ENCODE assay signal across 8 mouse cellular contexts in the genomic region with DNA sequence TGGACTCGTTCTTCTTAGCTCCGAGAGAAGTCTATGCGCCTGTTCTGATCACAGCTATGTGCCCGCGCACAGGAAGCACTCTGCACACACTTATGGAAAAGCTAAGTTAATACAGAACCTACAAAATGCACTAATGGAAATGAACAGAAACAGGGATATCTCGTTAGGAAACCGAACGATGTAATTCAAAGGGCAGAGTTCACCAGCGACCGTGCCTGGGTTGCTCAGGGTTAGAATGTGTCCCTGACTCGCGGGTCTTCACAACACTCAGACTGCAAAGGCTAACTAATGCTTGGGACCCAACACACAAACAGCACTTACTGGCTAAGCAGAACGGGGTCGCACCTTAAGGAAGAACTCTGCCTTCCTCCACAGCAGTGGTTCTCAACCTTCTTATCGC. TPM values are rescaled to one million over a fixed set of nuclear protein-coding genes. Genes with fewer than 3 reads are reported as not detected.
DNase-seq lines count a peak whose midpoint lies in the region; ATAC-seq and TF ChIP-seq lines count a peak whose summit lies in the region.

No protein-coding gene starts in this region.

- peaks cover 22% of the 10 kb centered on the region for H3K4me1 ChIP-seq in embryonic facial prominence, embryonic 10.5 days
- H3K4me1 ChIP-seq in hindbrain, embryonic 15.5 days (replicated peaks), result peaks cover 16% of the 10 kb centered on the region
- peaks cover 2% of the 10 kb centered on the region for H3K4me1 ChIP-seq in liver, embryonic 11.5 days (replicated peaks; ENCODE audit: control insufficient read depth, insufficient read depth, low read length)
- H3K4me1 ChIP-seq in small intestine, adult 2 months (ENCODE audit: control insufficient read depth, insufficient read depth, insufficient read length, low read length), result no peaks in the 10 kb centered on the region; the same call in 1 of the 2 replicates

- TF ChIP-seq POLR2A in small intestine, adult 2 months (IDR thresholded peaks at IDR 0.05; ENCODE audit: low read depth, low read length), result no peak

- H3K27me3 ChIP-seq in embryonic facial prominence, embryonic 10.5 days (replicated peaks; ENCODE audit: low read depth, poor library complexity, severe bottlenecking), result peaks cover 27% of the 10 kb centered on the region
- no peaks in the 10 kb centered on the region; the same call in 1 of the 2 replicates for H3K27me3 ChIP-seq in hindbrain, embryonic 15.5 days
- H3K27me3 ChIP-seq in liver, embryonic 11.5 days (replicated peaks; ENCODE audit: control insufficient read depth, insufficient read depth, low read length), result no peaks in the 10 kb centered on the region
- H3K27me3 ChIP-seq in small intestine, adult 2 months (ENCODE audit: control insufficient read depth, insufficient read depth, low read length), result no peaks in the 10 kb centered on the region

- no peak overlapping the region for H3K9ac ChIP-seq in hindbrain, embryonic 15.5 days
- peak overlapping the region; percentile 92 for H3K9ac ChIP-seq in liver, embryonic 11.5 days (ENCODE audit: low read depth, low read length)

- H3K36me3 ChIP-seq in embryonic facial prominence, embryonic 10.5 days (replicated peaks), result peaks cover 18% of the 10 kb centered on the region
- H3K36me3 ChIP-seq in hindbrain, embryonic 15.5 days, result no peaks in the 10 kb centered on the region
- peaks cover 8% of the 10 kb centered on the region for H3K36me3 ChIP-seq in liver, embryonic 11.5 days (ENCODE audit: control insufficient read depth, insufficient read depth, low read length)
- H3K36me3 ChIP-seq in small intestine, adult 2 months (ENCODE audit: control insufficient read depth, insufficient read depth, low read length), result no peaks in the 10 kb centered on the region

- ATAC-seq in hindbrain, embryonic 15.5 days (ENCODE audit: low FRiP score, low read depth), result no peak
- ATAC-seq in liver, embryonic 11.5 days (replicated peaks; ENCODE audit: low FRiP score), result peak; percentile 4; the same call in 1 of the 2 replicates
- no peak for ATAC-seq in frontal cortex, adult (ENCODE audit: low TSS enrichment)

- DNase-seq in retina, postnatal 1 day, result peak; percentile 6
- no peak for DNase-seq in retina, embryonic 14.5 days (ENCODE audit: low spot score)
- peak; percentile 26 for DNase-seq in embryonic facial prominence, embryonic 10.5 days (ENCODE audit: low spot score)
- DNase-seq in liver, embryonic 11.5 days (ENCODE audit: low spot score), result no peak
- no peak for DNase-seq in layer of hippocampus, postnatal 14 days (ENCODE audit: low spot score in 2 of 2)

- WGBS in embryonic facial prominence, embryonic 10.5 days, result 10% methylated on average over 15 of the region's 15 CpGs
- 13% methylated on average over 15 of the region's 15 CpGs for WGBS in hindbrain, embryonic 15.5 days
- WGBS in liver, embryonic 11.5 days, result 3% methylated on average over 15 of the region's 15 CpGs
- 1% methylated on average over 15 of the region's 15 CpGs for WGBS in small intestine, adult 2 months

- no peak for TF ChIP-seq CTCF in small intestine, adult 2 months (IDR thresholded peaks at IDR 0.05; ENCODE audit: extremely low read depth, insufficient read length, insufficient replicate concordance, low read depth, low read length)

- no peak overlapping the region for H3K27ac ChIP-seq in embryonic facial prominence, embryonic 10.5 days (replicated peaks)
- H3K27ac ChIP-seq in hindbrain, embryonic 15.5 days (replicated peaks), result no peak overlapping the region
- H3K27ac ChIP-seq in liver, embryonic 11.5 days (ENCODE audit: low read depth, low read length), result 0 out of 2 replicates have a peak overlapping the region, but pooled peaks have one; percentile 8
- no peak overlapping the region for H3K27ac ChIP-seq in small intestine, adult 2 months (ENCODE audit: insufficient read depth, low read depth, low read length)

- H3K4me2 ChIP-seq in hindbrain, embryonic 15.5 days, result peak overlapping the region; percentile 86
- peak overlapping the region; percentile 95 for H3K4me2 ChIP-seq in liver, embryonic 11.5 days

- peak overlapping the region; percentile 80 for H3K4me3 ChIP-seq in embryonic facial prominence, embryonic 10.5 days
- peak overlapping the region; percentile 69 for H3K4me3 ChIP-seq in hindbrain, embryonic 15.5 days
- peak overlapping the region; percentile 77 for H3K4me3 ChIP-seq in liver, embryonic 11.5 days (ENCODE audit: low read depth, low read length)
- peak overlapping the region; percentile 97 for H3K4me3 ChIP-seq in small intestine, adult 2 months (ENCODE audit: low read depth, low read length)

- no peaks in the 10 kb centered on the region for H3K9me3 ChIP-seq in embryonic facial prominence, embryonic 10.5 days
- H3K9me3 ChIP-seq in hindbrain, embryonic 15.5 days, result no peaks in the 10 kb centered on the region
- no peaks in the 10 kb centered on the region for H3K9me3 ChIP-seq in liver, embryonic 11.5 days (ENCODE audit: control insufficient read depth, low read length)

RNA-seq across cellular contexts. Expression of gene Pxmp2, which starts 0.8 kb away (rescaled TPM):
- polyA plus RNA-seq in embryonic facial prominence, embryonic 10.5 days (2016; fragmentation: Nextera tagmentation; extraction: Ambion mirVana), result 10.6 and 12.4 TPM in 2 replicates
- 11.9 TPM in 2 replicates for polyA plus RNA-seq in hindbrain, embryonic 15.5 days (2015; fragmentation: Nextera tagmentation; extraction: Ambion mirVana)
- 24.2 and 27.2 TPM in 2 replicates for polyA plus RNA-seq in liver, embryonic 11.5 days (2014; fragmentation: Nextera tagmentation; extraction: Ambion mirVana)
- 2.5 and 7.1 TPM in 2 replicates for polyA plus RNA-seq in small intestine, adult 2 months (2012; rRNA removed)
- 10 to 100 TPM; 11.2 to 12.0 TPM for total RNA-seq in layer of hippocampus, postnatal 14 days (2021)

RNA-seq across cellular contexts. Expression of gene Pole, which starts 0.9 kb away (rescaled TPM):
- 47.5 and 54.1 TPM in 2 replicates for polyA plus RNA-seq in embryonic facial prominence, embryonic 10.5 days (2016; fragmentation: Nextera tagmentation; extraction: Ambion mirVana)
- polyA plus RNA-seq in hindbrain, embryonic 15.5 days (2015; fragmentation: Nextera tagmentation; extraction: Ambion mirVana), result 8.3 and 10.1 TPM in 2 replicates
- 41.4 and 42.9 TPM in 2 replicates for polyA plus RNA-seq in liver, embryonic 11.5 days (2014; fragmentation: Nextera tagmentation; extraction: Ambion mirVana)
- polyA plus RNA-seq in small intestine, adult 2 months (2012; rRNA removed), result 3.4 and 5.7 TPM in 2 replicates
- total RNA-seq in layer of hippocampus, postnatal 14 days (2021), result 1 to 10 TPM; 3.4 to 3.9 TPM

RNA-seq across cellular contexts. Expression of gene Pgam5, which starts 15.4 kb away (rescaled TPM):
- 95.3 and 96.3 TPM in 2 replicates for polyA plus RNA-seq in embryonic facial prominence, embryonic 10.5 days (2016; fragmentation: Nextera tagmentation; extraction: Ambion mirVana)
- 91.4 and 97.9 TPM in 2 replicates for polyA plus RNA-seq in hindbrain, embryonic 15.5 days (2015; fragmentation: Nextera tagmentation; extraction: Ambion mirVana)
- polyA plus RNA-seq in liver, embryonic 11.5 days (2014; fragmentation: Nextera tagmentation; extraction: Ambion mirVana), result 78.2 and 81.1 TPM in 2 replicates
- polyA plus RNA-seq in small intestine, adult 2 months (2012; rRNA removed), result 7.3 and 8.6 TPM in 2 replicates
- 10 to 100 TPM; 64.7 to 68.3 TPM for total RNA-seq in layer of hippocampus, postnatal 14 days (2021)

RNA-seq across cellular contexts. Expression of gene Ankle2, which starts 54.4 kb away (rescaled TPM):
- 32.7 and 34.7 TPM in 2 replicates for polyA plus RNA-seq in embryonic facial prominence, embryonic 10.5 days (2016; fragmentation: Nextera tagmentation; extraction: Ambion mirVana)
- polyA plus RNA-seq in hindbrain, embryonic 15.5 days (2015; fragmentation: Nextera tagmentation; extraction: Ambion mirVana), result 20.5 and 24.1 TPM in 2 replicates
- 30.4 and 30.5 TPM in 2 replicates for polyA plus RNA-seq in liver, embryonic 11.5 days (2014; fragmentation: Nextera tagmentation; extraction: Ambion mirVana)
- polyA plus RNA-seq in small intestine, adult 2 months (2012; rRNA removed), result 2.8 and 4.6 TPM in 2 replicates
- 10 to 100 TPM; 33.2 to 33.9 TPM for total RNA-seq in layer of hippocampus, postnatal 14 days (2021)

RNA-seq across cellular contexts. Expression of gene P2rx2, which starts 57.9 kb away (rescaled TPM):
- 0.87 and 0.95 TPM in 2 replicates for polyA plus RNA-seq in embryonic facial prominence, embryonic 10.5 days (2016; fragmentation: Nextera tagmentation; extraction: Ambion mirVana)
- 10.2 and 10.7 TPM in 2 replicates for polyA plus RNA-seq in hindbrain, embryonic 15.5 days (2015; fragmentation: Nextera tagmentation; extraction: Ambion mirVana)
- 0.14 and 0.29 TPM in 2 replicates for polyA plus RNA-seq in liver, embryonic 11.5 days (2014; fragmentation: Nextera tagmentation; extraction: Ambion mirVana)
- 1.2 and 2.3 TPM in 2 replicates for polyA plus RNA-seq in small intestine, adult 2 months (2012; rRNA removed)
- under 1 TPM; 0.46 to 0.79 TPM for total RNA-seq in layer of hippocampus, postnatal 14 days (2021)

Comparison
In these comparisons a context has a peak if more than half of its experiments do, and no peak if none do; other contexts are left out.
1. DNase-seq: peak in retina, postnatal 1 day (single experiment) and embryonic facial prominence, embryonic 10.5 days (single experiment); none in retina, embryonic 14.5 days (single experiment), liver, embryonic 11.5 days (single experiment) and layer of hippocampus, postnatal 14 days (0 of 2).
2. Peak in every context shown above with its lines, with median percentiles within 50 percentile points of each other: H3K4me3 ChIP-seq.